Mouse (Mus musculus) forebrain, embryonic 11.5 days (tissue): ENCODE results near the gene Itpripl2. TPM values are rescaled to one million over a fixed set of nuclear protein-coding genes. Genes with fewer than 3 reads are reported as not detected.

Experiments
- ATAC-seq: fragments of 200-750 bp; cut with Nextera tagmentation; replicated peaks from 2 replicates; pipeline ENCODE4 v1.8.0; 2017; ENCODE audit warnings: moderate TSS enrichment; ENCODE audit not compliant: low FRiP score
- DNase-seq: peaks from one replicate; pipeline ENCODE4 v3.0.0-alpha.2; 2017; ENCODE audit warnings: low spot score
- H3K27ac ChIP-seq: fragments of 300-500 bp; sonication (generic); 2 replicates; pipeline ENCODE4 v1.5.1; 2014; ENCODE audit warnings: low read depth, low read length
- H3K27me3 ChIP-seq: fragments of 300-500 bp; sonication (generic); 2 replicates; pipeline ENCODE4 v1.6.1; 2014; ENCODE audit warnings: mild to moderate bottlenecking, low read length, mixed read lengths; ENCODE audit not compliant: control insufficient read depth, insufficient read depth
- H3K36me3 ChIP-seq: fragments of 300-500 bp; sonication (generic); 2 replicates; pipeline ENCODE4 v1.6.1; 2014; ENCODE audit warnings: mild to moderate bottlenecking, low read length, moderate library complexity, mixed read lengths; ENCODE audit not compliant: control insufficient read depth, insufficient read depth
- H3K4me1 ChIP-seq: fragments of 300-500 bp; sonication (generic); replicated peaks from 2 replicates; pipeline ENCODE4 v1.6.1; 2014; ENCODE audit warnings: low read length, mixed read lengths; ENCODE audit not compliant: control insufficient read depth, insufficient read depth
- H3K4me2 ChIP-seq: fragments of 300-500 bp; sonication (generic); 2 replicates; pipeline ENCODE4 v1.6.1; 2014; ENCODE audit warnings: low read depth, mild to moderate bottlenecking, low read length, moderate library complexity, mixed read lengths; ENCODE audit not compliant: severe bottlenecking
- H3K4me3 ChIP-seq: fragments of 300-500 bp; sonication (generic); 2 replicates; pipeline ENCODE4 v1.5.1; 2014; ENCODE audit warnings: low read depth, low read length
- H3K9ac ChIP-seq: fragments of 300-500 bp; sonication (generic); 2 replicates; pipeline ENCODE4 v1.6.1; 2014; ENCODE audit warnings: low read length
- H3K9me3 ChIP-seq: fragments of 300-500 bp; sonication (generic); 2 replicates; pipeline ENCODE4 v1.6.1; 2016; ENCODE audit warnings: low read length, mixed read lengths; ENCODE audit not compliant: control insufficient read depth
- WGBS: fragments of 180-500 bp; shearing (Covaris S2); extraction: QIAGEN DNeasy Blood & Tissue Kit; methylation state at CpG from one replicate; pipeline ENCODE4 v1.1.7; 2014; 5-methylcytosine and 5-hydroxymethylcytosine counted together
- polyA plus RNA-seq: library from polyadenylated mRNA; unstranded; fragments of >200 nt; fragmentation: Nextera tagmentation; extraction: Ambion mirVana; gene quantifications from 2 replicates; pipeline ENCODE4 v1.2.1, GENCODE M21; 2014

The Itpripl2 gene
- polyA plus RNA-seq, 1 experiment from 2014 or later: 0.61 TPM

- 0 out of 2 replicates have a peak overlapping the region, but pooled peaks have one; percentile 8 for H3K4me2 ChIP-seq
- DNase-seq: peak; percentile 56
- 4% methylated on average over 9 of the region's 9 CpGs for whole genome bisulfite sequencing
These were observed 48.4 kb downstream of the Itpripl2 start for GRCm38 (mm10) chr7:118443371-118443770.

GRCm38 (mm10) chr7:118441535-118441934 lies 50.2 kb downstream of the Itpripl2 start:
- Histone ChIP-seq H3K4me3 (no peak overlapping the region), H3K9me3 (no peaks in the 10 kb centered on the region), H3K27ac (no peak overlapping the region), H3K27me3 (no peaks in the 10 kb centered on the region; the same call in 1 of the 2 replicates), H3K9ac (no peak overlapping the region), H3K36me3 (no peaks in the 10 kb centered on the region), H3K4me1 (no peaks in the 10 kb centered on the region), H3K4me2 (no peak overlapping the region)
- DNase-seq (no peak), ATAC-seq (no peak)
- WGBS: 86% methylated on average over 6 of the region's 6 CpGs

More at GRCm38 (mm10) chr7:118443371-118443770, 48.4 kb downstream of the Itpripl2 start:
- Histone ChIP-seq H3K4me1 (peaks cover 10% of the 10 kb centered on the region; the same call in 1 of the 2 replicates), H3K9ac (no peak overlapping the region; the same call in 1 of the 2 replicates), H3K9me3 (no peaks in the 10 kb centered on the region), H3K36me3 (no peaks in the 10 kb centered on the region), H3K4me3 (no peak overlapping the region), H3K27me3 (no peaks in the 10 kb centered on the region; the same call in 1 of the 2 replicates), H3K27ac (no peak overlapping the region)
- no peak for ATAC-seq

- H3K4me1 ChIP-seq: no peaks in the 10 kb centered on the region
- peak; percentile 65 for DNase-seq
- no peak overlapping the region for H3K4me2 ChIP-seq
- no peaks in the 10 kb centered on the region for H3K27me3 ChIP-seq
- H3K9ac ChIP-seq: no peak overlapping the region
- no peak overlapping the region for H3K27ac ChIP-seq
- WGBS: 57% methylated on average over 7 of the region's 7 CpGs
- no peaks in the 10 kb centered on the region for H3K9me3 ChIP-seq
- no peak for ATAC-seq
- no peaks in the 10 kb centered on the region for H3K36me3 ChIP-seq
- no peak overlapping the region for H3K4me3 ChIP-seq
These were observed 54.5 kb downstream of the Itpripl2 start for GRCm38 (mm10) chr7:118437101-118437802.

Other genes with a start within 250 kb of the Itpripl2 start
- 20.0 and 22.4 TPM in 2 replicates for gene Smg1, start 248.3 kb downstream of the Itpripl2 start, polyA plus RNA-seq
- 2.4 and 3.2 TPM in 2 replicates for gene Syt17, start 43.8 kb downstream of the Itpripl2 start, polyA plus RNA-seq
- gene Coq7, start 41.4 kb upstream of the Itpripl2 start, polyA plus RNA-seq: 105 and 121 TPM in 2 replicates
- gene Tmc7, start 92.8 kb upstream of the Itpripl2 start, polyA plus RNA-seq: 10.3 and 13.1 TPM in 2 replicates
- gene Tmc5, start 105.3 kb upstream of the Itpripl2 start, polyA plus RNA-seq: 0.41 and 0.63 TPM in 2 replicates
- 97.7 and 104 TPM in 2 replicates for gene Gde1, start 213.8 kb upstream of the Itpripl2 start, polyA plus RNA-seq
- gene Ccp110, start 220.6 kb upstream of the Itpripl2 start, polyA plus RNA-seq: 26.8 and 28.0 TPM in 2 replicates
- gene Vps35l, start 248.3 kb upstream of the Itpripl2 start, polyA plus RNA-seq: 74.9 and 75.2 TPM in 2 replicates